Mouse (Mus musculus) liver, postnatal 0 days (tissue): ENCODE results near the gene Mlxip. TPM values are rescaled to one million over a fixed set of nuclear protein-coding genes. Genes with fewer than 3 reads are reported as not detected.
A peak's percentile ranks its signal among the peaks of the same experiment; 100 is the strongest.

Experiments
- ATAC-seq: fragments of 200-750 bp; cut with Nextera tagmentation; 2 replicates; pipeline ENCODE4 v1.8.0; 2017; ENCODE audit warnings: mild to moderate bottlenecking, moderate library complexity
- DNase-seq: peaks from one replicate; pipeline ENCODE4 v3.0.0-alpha.2; 2016
- H3K27ac ChIP-seq: fragments of 300-500 bp; sonication (generic); 2 replicates; pipeline ENCODE4 v1.5.1; 2014; ENCODE audit warnings: antibody characterized with exemption, moderate library complexity, mild to moderate bottlenecking, low read depth
- H3K27me3 ChIP-seq: fragments of 300-500 bp; sonication (generic); 2 replicates; pipeline ENCODE4 v1.6.1; 2014; ENCODE audit warnings: low read length, control low read depth, mixed read lengths; ENCODE audit not compliant: insufficient read depth
- H3K36me3 ChIP-seq: fragments of 300-500 bp; sonication (generic); replicated peaks from 2 replicates; pipeline ENCODE4 v1.6.1; 2014; ENCODE audit warnings: mild to moderate bottlenecking, control low read depth, low read length, moderate library complexity, mixed read lengths; ENCODE audit not compliant: insufficient read depth
- H3K4me1 ChIP-seq: fragments of 300-500 bp; sonication (generic); 2 replicates; pipeline ENCODE4 v1.6.1; 2014; ENCODE audit warnings: antibody characterized with exemption, mild to moderate bottlenecking, control low read depth; ENCODE audit not compliant: insufficient read depth
- H3K4me2 ChIP-seq: fragments of 300-500 bp; sonication (generic); 2 replicates; pipeline ENCODE4 v1.6.1; 2014; ENCODE audit warnings: low read depth, mild to moderate bottlenecking, low read length, moderate library complexity, mixed read lengths
- H3K4me3 ChIP-seq: fragments of 300-500 bp; sonication (generic); 2 replicates; pipeline ENCODE4 v1.5.1; 2014; ENCODE audit warnings: low read depth, low read length
- H3K9ac ChIP-seq: fragments of 300-500 bp; sonication (generic); replicated peaks from 2 replicates; pipeline ENCODE4 v1.6.1; 2014; ENCODE audit warnings: mild to moderate bottlenecking, moderate library complexity
- H3K9me3 ChIP-seq: fragments of 300-500 bp; sonication (generic); 2 replicates; pipeline ENCODE4 v1.6.1; 2016; ENCODE audit warnings: mild to moderate bottlenecking, control low read depth, low read length, mixed read lengths
- CTCF ChIP-seq: sonication (generic); IDR thresholded peaks from 2 replicates; pipeline ENCODE4 v1.5.1; 2016; ENCODE audit warnings: antibody characterized with exemption, low read depth
- EP300 ChIP-seq: IDR thresholded peaks from 2 replicates; pipeline ENCODE4 v1.6.1; 2016; ENCODE audit warnings: antibody characterized with exemption, low read depth, mild to moderate bottlenecking
- WGBS: fragments of 180-500 bp; shearing (Covaris S2); extraction: QIAGEN DNeasy Blood & Tissue Kit; methylation state at CpG from one replicate; pipeline ENCODE4 v1.1.7; 2014; ENCODE audit not compliant: insufficient replicate concordance; 5-methylcytosine and 5-hydroxymethylcytosine counted together
- polyA plus RNA-seq: library from polyadenylated mRNA; unstranded; fragments of >200 nt; fragmentation: Nextera tagmentation; extraction: Ambion mirVana; gene quantifications from 2 replicates; pipeline ENCODE4 v1.2.1, GENCODE M21; 2015

Gene Mlxip
- polyA plus RNA-seq, 1 experiment from 2014 or later = 3.5 TPM

DNA sequence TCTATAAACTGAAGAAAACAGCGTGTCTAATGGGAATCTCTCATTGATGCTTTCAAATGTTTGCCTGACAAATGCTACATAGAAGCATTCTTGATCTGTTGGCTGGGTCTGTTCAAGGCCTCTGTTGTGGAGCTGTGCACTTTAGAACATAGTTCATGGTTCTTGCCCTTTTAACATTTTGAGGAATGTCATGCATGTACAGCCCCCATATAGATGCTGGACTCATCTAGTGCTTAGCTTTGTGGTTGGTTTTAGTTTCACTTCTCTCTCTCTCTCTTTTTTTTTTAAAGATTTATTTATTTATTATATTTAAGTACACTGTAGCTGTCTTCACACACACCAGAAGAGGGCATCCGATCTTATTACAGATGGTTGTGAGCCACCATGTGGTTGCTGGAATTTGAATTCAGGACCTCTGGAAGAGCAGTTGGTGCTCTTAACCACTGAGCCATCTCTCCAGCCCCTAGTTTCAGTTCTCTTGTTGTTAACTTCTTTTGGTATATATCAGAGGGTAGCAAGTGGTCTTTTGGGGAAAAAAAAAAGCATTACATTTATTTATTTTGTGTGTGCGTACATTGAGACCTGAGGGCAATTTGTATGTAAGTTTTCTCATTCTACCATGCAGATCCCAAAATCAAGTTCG lies 4.4 kb downstream of the Mlxip start:
- Histone ChIP-seq H3K27ac (peak overlapping the region; percentile 72; the same call in 1 of the 2 replicates), H3K4me1 (peaks cover 31% of the 10 kb centered on the region), H3K36me3 (no peaks in the 10 kb centered on the region; the same call in 1 of the 2 replicates), H3K27me3 (no peaks in the 10 kb centered on the region), H3K9ac (no peak overlapping the region), H3K4me3 (no peak overlapping the region), H3K9me3 (no peaks in the 10 kb centered on the region), H3K4me2 (peak overlapping the region; percentile 33; the same call in 1 of the 2 replicates)
- DNase-seq = no peak
- 77% methylated on average over 4 of the region's 4 CpGs for WGBS
- no peak for ATAC-seq
- TF ChIP-seq CTCF (0 out of 2 replicates have a peak, but pooled peaks have one; percentile 14), EP300 (no peak)

DNA sequence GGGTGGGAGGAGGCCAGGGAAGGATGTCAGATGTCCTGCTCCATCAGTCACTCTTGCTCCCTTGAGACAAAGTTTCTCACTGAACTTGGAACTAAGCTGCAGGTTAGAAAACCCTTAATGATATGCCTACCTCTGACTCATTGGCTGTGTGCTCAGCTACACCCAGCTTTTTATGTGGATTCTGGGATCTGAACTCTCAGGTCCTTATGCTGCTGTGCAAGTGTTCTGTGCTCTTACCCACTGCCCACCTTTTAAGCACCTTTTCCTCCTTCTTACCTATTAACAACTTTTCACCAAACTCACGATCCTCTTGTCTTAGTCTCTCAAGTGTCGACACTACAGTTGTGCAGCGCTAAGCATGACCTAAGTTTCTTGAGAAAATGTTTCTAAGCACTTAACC lies 9.9 kb downstream of the Mlxip start:
- DNase-seq (no peak), ATAC-seq (no peak)
- peaks cover 17% of the 10 kb centered on the region for H3K4me1 ChIP-seq
- 86% methylated on average over 3 of the region's 3 CpGs for WGBS
- no peak overlapping the region for H3K27ac ChIP-seq
- no peaks in the 10 kb centered on the region for H3K9me3 ChIP-seq
- no peak overlapping the region for H3K9ac ChIP-seq
- no peaks in the 10 kb centered on the region; the same call in 1 of the 2 replicates for H3K36me3 ChIP-seq
- H3K27me3 ChIP-seq = no peaks in the 10 kb centered on the region
- no peak overlapping the region for H3K4me3 ChIP-seq
- no peak overlapping the region for H3K4me2 ChIP-seq
- no peak for TF ChIP-seq CTCF

DNA sequence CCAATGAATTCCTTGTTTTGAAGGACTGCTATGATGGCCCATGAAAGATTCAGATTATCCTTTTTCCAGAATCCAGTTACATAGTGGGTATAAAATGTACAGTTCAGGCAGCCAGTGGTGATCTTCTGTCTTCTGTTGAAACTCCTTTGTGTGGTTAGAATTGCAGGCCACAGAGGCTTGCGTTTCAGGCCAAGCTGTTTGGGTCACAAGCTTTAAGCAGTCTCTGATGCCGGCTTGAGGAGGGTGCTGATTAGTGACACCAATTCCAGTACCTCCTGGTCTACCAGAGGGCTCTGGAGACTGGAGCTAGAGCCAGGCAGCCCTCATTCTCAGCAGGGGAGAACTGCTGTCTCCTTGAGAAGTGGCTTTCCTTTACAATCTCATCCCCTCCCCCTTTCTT lies 12.4 kb downstream of the Mlxip start:
- H3K4me1 ChIP-seq = peaks cover 12% of the 10 kb centered on the region
- H3K9me3 ChIP-seq = no peaks in the 10 kb centered on the region
- H3K27ac ChIP-seq = no peak overlapping the region
- H3K27me3 ChIP-seq = no peaks in the 10 kb centered on the region
- H3K9ac ChIP-seq = no peak overlapping the region
- peaks cover 5% of the 10 kb centered on the region; the same call in 1 of the 2 replicates for H3K36me3 ChIP-seq
- no peak for DNase-seq
- ATAC-seq = no peak
- no peak for TF ChIP-seq EP300
- no peak for TF ChIP-seq CTCF
- 42% methylated on average over 2 of the region's 2 CpGs for WGBS
- H3K4me2 ChIP-seq = no peak overlapping the region
- H3K4me3 ChIP-seq = no peak overlapping the region

DNA sequence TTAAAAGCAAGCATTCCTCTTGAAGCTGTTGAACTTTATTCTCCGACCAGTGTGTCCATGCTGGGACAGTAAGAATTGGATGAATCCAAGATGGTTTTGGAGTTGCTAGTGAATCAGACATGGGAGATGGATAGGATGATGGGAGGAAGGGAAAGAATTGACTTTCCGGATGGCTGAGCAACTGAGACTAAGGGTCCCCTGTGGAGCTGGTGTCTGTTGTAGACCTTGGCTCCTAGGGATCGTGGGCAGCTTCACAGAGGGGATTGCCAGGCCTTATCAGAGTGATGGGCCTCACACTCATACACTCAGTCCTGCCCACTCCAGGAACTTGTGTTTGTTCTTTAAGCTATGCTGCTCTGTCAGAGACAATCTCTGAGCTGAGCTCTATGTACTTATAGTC lies 13.6 kb downstream of the Mlxip start:
- no peaks in the 10 kb centered on the region for H3K9me3 ChIP-seq
- no peak overlapping the region for H3K4me3 ChIP-seq
- peaks cover 5% of the 10 kb centered on the region; the same call in 1 of the 2 replicates for H3K36me3 ChIP-seq
- TF ChIP-seq CTCF (no peak), EP300 (no peak)
- DNase-seq = no peak
- no peak overlapping the region for H3K9ac ChIP-seq
- peaks cover 8% of the 10 kb centered on the region for H3K4me1 ChIP-seq
- H3K4me2 ChIP-seq = no peak overlapping the region
- 74% methylated on average over 3 of the region's 3 CpGs for WGBS
- no peak for ATAC-seq
- no peaks in the 10 kb centered on the region for H3K27me3 ChIP-seq
- H3K27ac ChIP-seq = no peak overlapping the region

DNA sequence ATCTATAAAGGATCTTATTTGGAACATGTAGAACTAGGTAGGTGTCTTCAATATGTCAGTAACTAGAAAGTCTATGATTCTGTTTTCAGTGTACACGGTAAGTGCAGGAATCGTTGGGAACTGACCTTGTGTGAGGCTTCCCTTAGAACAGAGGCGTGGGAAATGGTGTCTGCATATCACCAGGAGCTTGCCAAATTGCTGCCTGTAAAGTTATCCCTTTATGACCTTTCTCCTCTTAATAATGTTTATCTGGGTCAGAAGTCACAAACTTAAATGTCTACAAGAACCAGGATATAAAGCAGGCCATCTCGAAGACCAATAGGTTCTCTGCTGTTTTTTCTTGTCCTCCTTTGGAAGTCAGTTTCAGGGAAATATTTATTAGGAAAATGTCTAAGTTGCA lies 17.6 kb downstream of the Mlxip start:
- TF ChIP-seq EP300 (no peak), CTCF (no peak)
- WGBS = 74% methylated on average over 4 of the region's 4 CpGs
- Histone ChIP-seq H3K27me3 (no peaks in the 10 kb centered on the region), H3K4me2 (no peak overlapping the region), H3K9me3 (no peaks in the 10 kb centered on the region), H3K4me3 (no peak overlapping the region), H3K9ac (no peak overlapping the region), H3K36me3 (0 out of 2 replicates have a peak, but pooled peaks cover 7% of the 10 kb centered on the region), H3K27ac (0 out of 2 replicates have a peak overlapping the region, but pooled peaks have one; percentile 35), H3K4me1 (peaks cover 8% of the 10 kb centered on the region)
- ATAC-seq = peak; percentile 17; the same call in 1 of the 2 replicates
- no peak for DNase-seq

DNA sequence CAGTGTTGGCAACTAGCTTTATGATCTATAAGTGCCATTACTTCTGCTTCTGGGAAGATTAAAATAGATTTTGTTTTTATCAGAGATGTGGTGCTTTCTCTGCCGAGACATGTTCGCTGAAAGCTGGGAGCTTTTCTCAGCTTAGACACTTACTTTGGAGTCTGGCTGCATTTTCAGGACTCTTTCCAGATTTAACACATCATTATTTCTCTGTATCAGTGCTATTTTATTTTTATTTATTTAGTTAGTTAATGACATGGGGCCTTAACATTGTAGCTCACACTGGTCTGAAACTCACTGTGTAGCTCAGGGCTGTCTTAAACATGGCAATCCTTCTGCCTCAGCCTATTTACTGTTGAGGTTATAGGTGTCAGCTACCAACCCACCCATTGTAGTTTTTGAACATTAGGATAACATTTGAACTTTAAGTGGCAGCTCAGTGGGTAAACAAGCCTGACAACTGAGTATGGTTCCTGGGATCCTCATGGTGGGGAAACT lies 19.3 kb downstream of the Mlxip start:
- H3K27me3 ChIP-seq = no peaks in the 10 kb centered on the region
- H3K27ac ChIP-seq = no peak overlapping the region
- no peak overlapping the region for H3K9ac ChIP-seq
- ATAC-seq (no peak), DNase-seq (no peak)
- H3K36me3 ChIP-seq = 0 out of 2 replicates have a peak, but pooled peaks cover 7% of the 10 kb centered on the region
- TF ChIP-seq CTCF (no peak), EP300 (no peak)
- H3K4me3 ChIP-seq = no peak overlapping the region
- H3K4me1 ChIP-seq = peaks cover 6% of the 10 kb centered on the region; the same call in 1 of the 2 replicates
- H3K4me2 ChIP-seq = no peak overlapping the region
- WGBS = 72% methylated on average over 2 of the region's 2 CpGs
- no peaks in the 10 kb centered on the region for H3K9me3 ChIP-seq
